Mouse (Mus musculus) midbrain, embryonic 12.5 days (tissue): ENCODE measurements around the gene Npm1. TPM values are rescaled to one million over a fixed set of nuclear protein-coding genes. Genes with fewer than 3 reads are reported as not detected.

Experiments used
- ATAC-seq: fragments of 200-750 bp; cut with Nextera tagmentation; 2 replicates; pipeline ENCODE4 v1.8.0; 2017; ENCODE audit warnings: low read depth, moderate TSS enrichment, moderate library complexity; ENCODE audit not compliant: low FRiP score
- H3K27ac ChIP-seq: fragments of 300-500 bp; sonication (generic); replicated peaks from 2 replicates; pipeline ENCODE4 v1.5.1; 2016; ENCODE audit warnings: mild to moderate bottlenecking
- H3K27me3 ChIP-seq: fragments of 300-500 bp; sonication (generic); 2 replicates; pipeline ENCODE4 v1.6.1; 2016; ENCODE audit warnings: mild to moderate bottlenecking
- H3K36me3 ChIP-seq: fragments of 300-500 bp; sonication (generic); 2 replicates; pipeline ENCODE4 v1.6.1; 2016
- H3K4me1 ChIP-seq: fragments of 300-500 bp; sonication (generic); 2 replicates; pipeline ENCODE4 v1.6.1; 2016
- H3K4me2 ChIP-seq: fragments of 300-500 bp; sonication (generic); replicated peaks from 2 replicates; pipeline ENCODE4 v1.6.1; 2016; ENCODE audit warnings: mild to moderate bottlenecking, moderate library complexity
- H3K4me3 ChIP-seq: fragments of 300-500 bp; sonication (generic); 2 replicates; pipeline ENCODE4 v1.5.1; 2016; ENCODE audit warnings: mild to moderate bottlenecking
- H3K9ac ChIP-seq: fragments of 300-500 bp; sonication (generic); replicated peaks from 2 replicates; pipeline ENCODE4 v1.6.1; 2016; ENCODE audit warnings: mild to moderate bottlenecking, moderate library complexity
- H3K9me3 ChIP-seq: fragments of 300-500 bp; sonication (generic); 2 replicates; pipeline ENCODE4 v1.6.1; 2016; ENCODE audit warnings: mild to moderate bottlenecking
- WGBS: fragments of 180-500 bp; shearing (Covaris S2); methylation state at CpG from one replicate; pipeline ENCODE4 v1.1.7; 2016; 5-methylcytosine and 5-hydroxymethylcytosine counted together
- polyA plus RNA-seq: library from polyadenylated mRNA; unstranded; fragments of >200 nt; fragmentation: Nextera tagmentation; extraction: Ambion mirVana; gene quantifications from 2 replicates; pipeline ENCODE4 v1.2.1, GENCODE M21; 2016

The Npm1 gene
- polyA plus RNA-seq, 1 experiment from 2014 or later = 647 TPM

DNA sequence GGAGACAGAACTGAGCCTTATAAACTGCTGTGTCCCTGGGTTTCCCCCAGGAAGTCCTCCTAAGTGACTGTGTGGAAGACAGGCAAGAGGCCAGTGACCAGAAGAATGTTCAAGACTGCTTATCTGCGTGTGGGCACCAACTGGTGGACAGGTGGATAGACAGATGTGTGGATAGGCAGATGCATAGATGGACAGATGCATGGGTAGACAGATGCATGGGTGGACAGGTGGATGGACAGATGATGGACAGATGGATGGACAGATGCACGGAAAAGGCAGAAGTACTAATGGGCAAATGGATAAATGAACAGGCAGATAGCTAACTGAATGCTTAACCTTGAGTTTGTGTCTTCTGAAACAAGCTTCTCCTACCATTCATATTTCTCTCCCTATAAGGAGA, 52.9 kb downstream of the Npm1 start:
- no peak for ATAC-seq
- Histone ChIP-seq H3K9me3 (no peaks in the 10 kb centered on the region), H3K27me3 (0 out of 2 replicates have a peak, but pooled peaks cover 3% of the 10 kb centered on the region), H3K4me1 (no peaks in the 10 kb centered on the region), H3K4me3 (no peak overlapping the region), H3K36me3 (no peaks in the 10 kb centered on the region), H3K9ac (no peak overlapping the region), H3K27ac (no peak overlapping the region), H3K4me2 (no peak overlapping the region)
- 73% methylated on average over 2 of the region's 2 CpGs for WGBS

DNA sequence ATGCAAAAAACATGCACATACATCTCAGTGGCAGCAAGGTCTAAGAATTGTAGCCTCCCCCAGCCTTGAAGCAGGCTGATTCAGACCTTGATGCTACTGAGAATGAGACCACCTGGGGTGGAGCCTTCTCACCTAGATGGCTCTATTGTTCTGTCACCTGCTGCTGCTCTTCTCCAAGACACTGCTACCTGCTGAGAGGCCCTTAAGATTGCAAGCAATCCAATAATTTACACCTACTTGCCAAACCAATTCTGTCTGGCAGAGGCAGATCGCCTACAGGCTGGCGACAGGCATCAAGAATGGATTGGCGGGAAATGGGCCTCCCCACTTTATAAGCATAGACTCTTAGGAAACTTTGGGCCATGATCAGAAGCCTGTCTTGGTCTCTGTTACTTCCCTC, 55.5 kb downstream of the Npm1 start:
- H3K27ac ChIP-seq = no peak overlapping the region
- H3K27me3 ChIP-seq = peaks cover 6% of the 10 kb centered on the region; the same call in 1 of the 2 replicates
- no peaks in the 10 kb centered on the region for H3K9me3 ChIP-seq
- ATAC-seq = no peak
- no peaks in the 10 kb centered on the region for H3K36me3 ChIP-seq
- no peak overlapping the region for H3K9ac ChIP-seq
- WGBS = 59% methylated on average over 3 of the region's 3 CpGs
- no peak overlapping the region for H3K4me3 ChIP-seq
- no peaks in the 10 kb centered on the region for H3K4me1 ChIP-seq
- no peak overlapping the region for H3K4me2 ChIP-seq

DNA sequence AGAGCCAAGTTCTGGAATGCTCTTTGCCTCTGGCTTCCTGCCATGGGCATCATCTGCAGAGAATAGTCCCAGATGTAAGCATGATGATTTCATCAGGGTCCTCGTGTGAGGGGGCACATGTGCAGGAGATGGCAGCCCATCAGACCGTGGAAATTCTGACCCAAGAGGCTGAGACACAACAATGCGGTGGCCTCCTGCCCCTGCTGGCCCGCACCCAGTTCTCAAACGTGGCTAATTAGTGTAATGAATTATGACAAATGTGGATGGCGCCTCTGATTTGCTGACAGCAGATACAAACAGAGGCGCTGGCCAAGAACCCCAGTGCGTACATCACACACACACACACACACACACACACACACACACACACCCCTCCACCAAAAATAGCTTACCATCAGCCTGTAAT, 58.1 kb downstream of the Npm1 start:
- Histone ChIP-seq H3K27me3 (peaks cover 18% of the 10 kb centered on the region), H3K9me3 (no peaks in the 10 kb centered on the region), H3K4me1 (peaks cover 7% of the 10 kb centered on the region), H3K4me2 (no peak overlapping the region), H3K36me3 (no peaks in the 10 kb centered on the region), H3K4me3 (no peak overlapping the region), H3K9ac (no peak overlapping the region), H3K27ac (no peak overlapping the region)
- ATAC-seq = no peak
- WGBS = 87% methylated on average over 8 of the region's 8 CpGs

GRCm38 (mm10) chr11:33103291-33103943, 59.6 kb downstream of the Npm1 start:
- Histone ChIP-seq H3K27ac (no peak overlapping the region), H3K27me3 (peaks cover 18% of the 10 kb centered on the region), H3K4me2 (no peak overlapping the region), H3K4me1 (peaks cover 15% of the 10 kb centered on the region), H3K9me3 (no peaks in the 10 kb centered on the region), H3K9ac (no peak overlapping the region), H3K36me3 (no peaks in the 10 kb centered on the region), H3K4me3 (no peak overlapping the region)
- no peak for ATAC-seq
- WGBS = 91% methylated on average over 13 of the region's 13 CpGs

Other genes starting within 250 kb of the Npm1 start
- 3.0 and 3.6 TPM in 2 replicates for gene Fgf18, start 15.8 kb downstream of the Npm1 start, polyA plus RNA-seq
- 4.3 and 5.0 TPM in 2 replicates for gene Tlx3, start 40.4 kb upstream of the Npm1 start, polyA plus RNA-seq
- gene Gm12117, start 113.5 kb upstream of the Npm1 start, polyA plus RNA-seq = 0.46 TPM in 1 of 2 replicates, not detected in the other